Mouse (Mus musculus): ENCODE data around the gene Siah1a. TPM values are rescaled to one million over a fixed set of nuclear protein-coding genes. Genes with fewer than 3 reads are reported as not detected.

Siah1a gene
- total and polyA plus RNA-seq, 2 experiments from 2014 or later: 66.1 to 69.7 TPM

- no peaks in the 10 kb centered on the region for H3K36me3 ChIP-seq (ENCODE audit: insufficient read depth, low read length)
- peak overlapping the region; percentile 80 for H3K4me2 ChIP-seq (ENCODE audit: low read depth, low read length)
- peak; percentile 96 for DNase-seq (ENCODE audit: low spot score)
- WGBS: under 1% methylated on average over 62 of the region's 70 CpGs
- H3K9me3 ChIP-seq (ENCODE audit: low read length): no peaks in the 10 kb centered on the region
- H3K4me3 ChIP-seq (ENCODE audit: low read length): peak overlapping the region; percentile 93
- peak; percentile 88 for ATAC-seq
- no peak for TF ChIP-seq CTCF (IDR thresholded peaks at IDR 0.05; ENCODE audit: low read depth)
- 0 out of 2 replicates have a peak, but pooled peaks cover 12% of the 10 kb centered on the region for H3K4me1 ChIP-seq (ENCODE audit: insufficient read depth, low read length)
- peak overlapping the region; percentile 97 for H3K27ac ChIP-seq
- H3K9ac ChIP-seq (replicated peaks; ENCODE audit: low read length): peak overlapping the region; percentile 99
- no peaks in the 10 kb centered on the region for H3K27me3 ChIP-seq (ENCODE audit: insufficient read depth, low read length)
Observed at GRCm38 (mm10) chr8:86745935-86746441, 254 bp upstream of the Siah1a start.

GRCm38 (mm10) chr8:86744313-86745220, 1.2 kb downstream of the Siah1a start:
- Histone ChIP-seq H3K4me2 (ENCODE audit: low read depth, low read length) (peak overlapping the region; percentile 61), H3K36me3 (ENCODE audit: insufficient read depth, low read length) (no peaks in the 10 kb centered on the region), H3K27me3 (ENCODE audit: insufficient read depth, low read length) (no peaks in the 10 kb centered on the region), H3K9me3 (ENCODE audit: low read length) (no peaks in the 10 kb centered on the region), H3K27ac (peak overlapping the region; percentile 97), H3K4me3 (ENCODE audit: low read length) (peak overlapping the region; percentile 93), H3K9ac (replicated peaks; ENCODE audit: low read length) (peak overlapping the region; percentile 99), H3K4me1 (ENCODE audit: insufficient read depth, low read length) (0 out of 2 replicates have a peak, but pooled peaks cover 12% of the 10 kb centered on the region)
- 5% methylated on average over 18 of the region's 18 CpGs for WGBS
- TF ChIP-seq CTCF (IDR thresholded peaks at IDR 0.05; ENCODE audit: low read depth): no peak
- DNase-seq (ENCODE audit: low spot score): no peak
- ATAC-seq: no peak

- 73% methylated on average over 7 of the region's 7 CpGs for WGBS
- 0 out of 2 replicates have a peak, but pooled peaks cover 12% of the 10 kb centered on the region for H3K4me1 ChIP-seq (ENCODE audit: insufficient read depth, low read length)
Observed at GRCm38 (mm10) chr8:86742605-86743345, 3.0 kb downstream of the Siah1a start.

GRCm38 (mm10) chr8:86741627-86742026, 4.1 kb downstream of the Siah1a start:
- Histone ChIP-seq H3K27me3 (ENCODE audit: insufficient read depth, low read length) (no peaks in the 10 kb centered on the region), H3K4me3 (ENCODE audit: low read length) (no peak overlapping the region), H3K36me3 (ENCODE audit: insufficient read depth, low read length) (no peaks in the 10 kb centered on the region), H3K9me3 (ENCODE audit: low read length) (no peaks in the 10 kb centered on the region), H3K27ac (no peak overlapping the region), H3K9ac (replicated peaks; ENCODE audit: low read length) (no peak overlapping the region), H3K4me1 (ENCODE audit: insufficient read depth, low read length) (0 out of 2 replicates have a peak, but pooled peaks cover 11% of the 10 kb centered on the region), H3K4me2 (ENCODE audit: low read depth, low read length) (no peak overlapping the region)
- DNase-seq (ENCODE audit: low spot score) (no peak), ATAC-seq (no peak)
- no peak for TF ChIP-seq CTCF (IDR thresholded peaks at IDR 0.05; ENCODE audit: low read depth)

More at GRCm38 (mm10) chr8:86742605-86743345, 3.0 kb downstream of the Siah1a start:
- no peak overlapping the region for H3K4me2 ChIP-seq (ENCODE audit: low read depth, low read length)
- TF ChIP-seq CTCF (IDR thresholded peaks at IDR 0.05; ENCODE audit: low read depth): no peak
- no peak overlapping the region for H3K9ac ChIP-seq (replicated peaks; ENCODE audit: low read length)
- DNase-seq (ENCODE audit: low spot score) (no peak), ATAC-seq (no peak)
- no peaks in the 10 kb centered on the region for H3K27me3 ChIP-seq (ENCODE audit: insufficient read depth, low read length)
- H3K9me3 ChIP-seq (ENCODE audit: low read length): no peaks in the 10 kb centered on the region
- H3K4me3 ChIP-seq (ENCODE audit: low read length): no peak overlapping the region
- no peaks in the 10 kb centered on the region for H3K36me3 ChIP-seq (ENCODE audit: insufficient read depth, low read length)
- H3K27ac ChIP-seq: no peak overlapping the region

- Histone ChIP-seq H3K4me1 (ENCODE audit: insufficient read depth, low read length) (0 out of 2 replicates have a peak, but pooled peaks cover 9% of the 10 kb centered on the region), H3K9ac (replicated peaks; ENCODE audit: low read length) (no peak overlapping the region), H3K27me3 (ENCODE audit: insufficient read depth, low read length) (no peaks in the 10 kb centered on the region), H3K4me3 (ENCODE audit: low read length) (no peak overlapping the region), H3K9me3 (ENCODE audit: low read length) (no peaks in the 10 kb centered on the region), H3K4me2 (ENCODE audit: low read depth, low read length) (no peak overlapping the region), H3K27ac (no peak overlapping the region), H3K36me3 (ENCODE audit: insufficient read depth, low read length) (no peaks in the 10 kb centered on the region)
- TF ChIP-seq CTCF (IDR thresholded peaks at IDR 0.05; ENCODE audit: low read depth): no peak
- ATAC-seq: no peak
- DNase-seq (ENCODE audit: low spot score): no peak
Observed at GRCm38 (mm10) chr8:86740899-86741298, 4.8 kb downstream of the Siah1a start.

GRCm38 (mm10) chr8:86735446-86736111, 10.2 kb downstream of the Siah1a start:
- no peak for ATAC-seq
- no peak overlapping the region for H3K4me2 ChIP-seq (ENCODE audit: low read depth, low read length)
- DNase-seq (ENCODE audit: low spot score): no peak
- H3K27me3 ChIP-seq (ENCODE audit: insufficient read depth, low read length): no peaks in the 10 kb centered on the region
- H3K4me1 ChIP-seq (ENCODE audit: insufficient read depth, low read length): no peaks in the 10 kb centered on the region
- no peak overlapping the region for H3K4me3 ChIP-seq (ENCODE audit: low read length)
- no peak overlapping the region for H3K27ac ChIP-seq
- WGBS: 54% methylated on average over 3 of the region's 3 CpGs
- no peak overlapping the region for H3K9ac ChIP-seq (replicated peaks; ENCODE audit: low read length)
- TF ChIP-seq CTCF (IDR thresholded peaks at IDR 0.05; ENCODE audit: low read depth): no peak
- no peaks in the 10 kb centered on the region for H3K9me3 ChIP-seq (ENCODE audit: low read length)
- no peaks in the 10 kb centered on the region for H3K36me3 ChIP-seq (ENCODE audit: insufficient read depth, low read length)

Measured in hindbrain, postnatal 0 days (tissue).